Mouse (Mus musculus) right cerebral cortex, postnatal 10 days (tissue): Measurements from ENCODE around the gene Rap2c.

ENCODE experiments used
- DNase-seq, 2 experiments: peaks; one replicate each; pipeline ENCODE4 v3.0.0; 2021; ENCODE audit warnings: low spot score in 2 of 2

Gene Rap2c

DNA sequence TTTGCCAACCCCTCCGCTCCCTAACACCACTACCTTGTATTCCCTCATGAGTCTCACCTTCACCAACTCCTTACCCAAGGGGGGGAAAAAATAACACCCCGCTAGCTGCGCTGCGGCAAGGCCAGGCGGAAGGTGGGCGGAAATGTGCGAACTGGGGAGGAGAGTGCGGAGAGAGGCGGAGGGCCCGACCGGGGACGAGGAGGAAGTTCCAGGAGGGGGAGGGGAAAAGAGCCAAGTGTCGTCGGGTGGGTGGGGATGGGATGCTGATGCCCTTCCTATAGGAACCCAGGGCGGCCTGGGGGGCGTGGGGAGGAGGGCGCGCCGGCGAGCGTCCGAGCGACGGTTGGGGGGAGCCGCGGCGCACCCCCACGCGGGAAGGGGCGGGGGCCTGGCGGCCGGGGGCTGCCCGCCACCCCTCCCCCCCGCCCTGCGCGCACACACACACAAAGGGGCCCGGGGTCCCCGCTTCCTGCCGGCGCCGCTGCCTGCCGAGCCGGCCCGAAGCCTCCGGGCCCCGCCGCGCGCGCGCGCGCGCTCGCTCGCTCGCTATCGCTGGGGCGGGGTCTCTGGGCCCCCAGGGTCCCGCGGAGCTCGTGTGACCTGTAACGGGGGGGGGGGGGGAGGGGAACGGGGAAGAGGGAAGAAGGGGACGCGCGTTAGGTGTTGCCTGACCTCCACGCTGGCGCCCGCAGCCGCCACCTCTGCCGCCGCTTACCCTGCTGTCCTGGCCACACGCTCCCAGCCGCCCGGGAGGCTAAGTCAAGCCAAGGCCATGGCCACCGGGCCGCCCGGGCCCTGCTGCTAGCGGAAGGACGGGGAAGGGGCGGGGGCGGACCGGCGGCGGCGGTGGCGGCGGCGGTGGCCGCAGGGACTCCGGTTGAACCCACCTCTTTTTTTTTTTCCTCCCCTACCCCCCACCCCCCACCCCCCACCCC lies at the start of gene Rap2c:
Gene Rap2c (minus strand): TSS at position 168 of the 935 bp plus-strand sequence.
- DNase-seq: peak; percentile 51 to 60

DNA sequence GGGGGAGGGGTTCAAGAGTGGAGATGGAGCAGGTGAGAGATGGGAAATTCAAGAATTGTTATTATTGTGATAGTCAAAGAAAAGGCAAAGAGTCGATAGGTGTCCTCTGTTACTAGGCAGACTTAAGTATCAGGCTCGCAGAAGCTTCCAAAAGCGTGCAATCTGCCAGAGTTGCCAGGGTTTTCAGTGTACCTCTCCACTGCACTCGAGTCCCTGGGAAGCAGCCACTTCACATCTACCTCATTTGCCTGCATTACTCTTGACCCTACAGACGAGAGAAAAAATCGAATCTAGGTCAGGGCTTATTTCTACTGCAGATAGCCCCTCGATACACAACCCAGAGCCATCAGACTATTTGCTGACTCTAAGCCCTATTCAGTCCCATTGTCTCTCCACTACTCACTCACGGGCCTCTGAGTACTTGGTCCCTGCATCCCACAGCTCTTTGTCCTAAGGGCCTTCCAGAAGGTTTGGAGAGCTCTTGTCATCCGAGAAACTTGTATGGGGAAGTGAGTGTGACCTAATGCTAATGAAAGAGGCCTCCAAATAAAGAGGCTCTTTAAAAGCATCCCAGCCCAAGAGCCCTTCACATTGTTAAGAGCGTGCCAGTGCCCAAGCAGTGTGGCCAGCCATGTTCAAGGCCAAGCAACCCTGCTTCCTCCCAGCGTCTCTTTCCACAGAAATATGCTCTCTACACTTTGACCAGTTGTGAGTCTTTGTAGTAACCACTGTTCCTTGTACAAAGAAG lies 48.9 kb upstream of the Rap2c start:
- no peak for DNase-seq

DNA sequence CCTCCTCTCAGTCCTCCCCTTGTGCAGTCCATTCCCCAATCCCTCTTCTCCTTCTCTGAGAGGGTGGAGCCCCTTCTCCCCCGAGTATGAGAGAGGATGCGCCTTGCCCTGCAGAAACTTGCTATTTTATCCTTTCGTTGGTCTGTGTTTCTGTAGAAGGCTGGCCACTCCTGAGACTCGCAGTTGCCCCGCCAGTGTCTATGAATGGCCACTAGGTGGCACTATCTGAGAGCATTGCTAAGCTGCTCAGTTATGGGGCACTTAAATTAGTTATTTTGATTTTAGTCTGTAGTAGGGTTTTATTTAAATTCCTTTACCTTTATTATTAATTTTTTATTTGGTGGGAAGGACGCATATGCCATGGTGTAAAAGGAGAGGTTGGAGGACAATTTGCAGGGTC lies 48.0 kb upstream of the Rap2c start:
- peak; percentile 29 to 61 for DNase-seq

DNA sequence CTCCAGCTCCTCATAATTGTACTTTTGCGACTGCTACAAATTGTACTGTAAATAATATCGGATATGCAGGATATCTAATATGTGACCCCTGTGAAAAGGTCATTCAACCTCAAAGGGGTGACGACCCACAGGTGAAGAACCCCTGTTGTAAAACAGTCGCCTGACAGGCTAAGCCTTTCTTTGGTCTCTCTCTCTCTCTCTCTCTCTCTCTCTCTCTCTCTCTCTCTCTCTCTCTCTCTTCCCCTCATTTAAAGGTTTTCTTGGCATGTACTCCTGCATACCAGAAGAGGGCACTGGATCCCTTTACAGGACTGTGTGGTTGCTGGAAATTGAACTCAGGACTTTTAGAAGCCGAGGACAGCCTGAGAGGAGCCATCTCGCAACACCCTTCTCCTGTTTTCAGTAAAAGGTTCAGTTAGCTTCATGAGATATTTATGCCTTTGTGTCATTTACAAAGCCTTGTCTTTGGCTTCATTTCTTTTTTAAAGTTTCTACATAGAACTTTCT lies 47.4 kb upstream of the Rap2c start:
- no peak for DNase-seq

DNA sequence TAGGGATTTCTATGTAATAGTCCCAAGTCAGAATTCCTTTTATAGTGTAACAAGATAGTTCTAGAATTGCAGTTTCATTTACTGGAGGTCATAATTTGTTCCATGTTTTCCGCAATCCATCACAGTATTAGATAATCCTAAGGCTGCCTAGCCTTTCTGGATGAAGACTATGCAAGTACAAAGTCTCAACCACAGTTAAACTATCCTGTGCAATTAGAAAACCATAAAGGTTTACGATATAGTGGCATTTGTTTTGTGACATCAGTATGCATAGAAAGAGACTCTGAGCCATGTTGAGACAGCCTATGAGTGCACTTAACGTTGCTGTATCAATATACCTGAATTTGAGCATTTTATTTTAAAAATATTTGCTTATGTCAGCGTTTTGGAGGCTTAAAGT lies 42.4 kb upstream of the Rap2c start:
- no peak for DNase-seq

DNA sequence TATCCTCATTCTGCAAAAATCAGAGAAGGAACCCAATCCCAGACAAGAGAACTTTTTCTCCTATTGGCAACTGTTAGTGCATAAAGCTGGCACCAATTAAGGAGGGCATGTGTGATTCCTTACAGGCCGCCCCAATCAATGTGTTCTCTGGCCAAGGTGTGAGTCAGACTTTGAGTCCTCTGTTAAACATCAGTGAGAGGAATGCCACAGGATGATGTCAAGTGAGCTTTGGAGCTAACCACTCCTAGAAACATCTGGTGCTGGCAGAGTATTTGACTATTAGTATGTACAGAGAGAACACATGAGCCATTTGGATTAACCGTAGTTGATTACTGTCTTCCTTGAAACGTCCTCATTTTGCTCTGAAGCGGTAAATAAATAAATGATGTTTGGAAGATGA lies 40.9 kb upstream of the Rap2c start:
- DNase-seq: no peak

DNA sequence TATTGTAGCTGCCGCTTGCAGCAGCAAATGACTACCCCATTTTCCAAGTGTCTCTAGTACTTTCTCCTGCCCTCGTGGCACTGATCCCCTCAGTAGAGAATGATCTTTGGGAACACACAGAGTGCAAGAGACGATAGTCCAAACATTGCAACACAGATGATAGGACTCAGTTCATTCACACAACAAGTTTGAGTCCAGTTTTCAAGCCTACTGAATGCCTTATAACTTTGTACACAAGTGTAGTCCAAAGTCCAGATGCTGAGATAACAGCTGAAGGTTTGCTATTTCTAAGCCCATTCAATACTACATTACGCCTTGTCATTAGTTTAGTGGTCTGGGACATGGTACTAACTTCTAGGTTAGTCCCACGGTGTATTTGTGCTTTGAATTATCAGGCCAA lies 40.5 kb upstream of the Rap2c start:
- no peak for DNase-seq

DNA sequence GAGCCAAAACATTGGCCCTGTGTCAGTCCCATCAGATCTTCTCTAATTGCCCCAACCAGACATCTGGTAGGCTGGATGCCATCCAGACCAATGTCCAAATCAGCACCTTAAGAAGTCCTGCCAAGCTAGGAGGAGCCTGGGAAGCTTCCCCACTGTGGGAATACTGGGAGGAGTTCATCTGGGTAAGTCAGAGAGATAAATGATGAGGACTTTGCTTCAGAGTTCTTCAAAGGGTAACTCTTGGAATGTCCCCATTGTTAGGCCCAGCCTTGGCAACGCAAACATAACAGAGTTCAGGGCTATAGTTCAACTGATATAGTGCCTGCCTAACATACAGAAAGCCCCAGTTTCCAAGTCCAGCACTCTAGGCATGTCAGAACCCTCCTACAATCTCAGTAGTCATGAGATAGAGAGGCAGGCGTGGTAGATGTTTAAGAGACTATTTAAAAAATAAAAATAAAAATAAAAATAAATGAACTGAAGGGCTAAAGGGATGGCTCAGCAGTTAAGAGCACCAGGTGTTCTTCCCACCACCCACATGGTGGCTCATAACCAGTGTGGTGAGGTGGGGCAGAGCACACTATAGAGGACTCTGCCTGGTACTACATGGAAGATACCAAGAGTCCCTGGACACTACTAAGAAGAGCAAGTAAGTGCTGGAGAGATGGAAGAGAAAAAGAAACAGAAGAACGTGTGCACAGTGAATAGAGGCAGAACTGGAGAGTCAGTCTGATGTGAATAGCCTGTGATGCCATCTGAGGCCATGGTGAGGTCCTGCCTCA lies 34.1 kb upstream of the Rap2c start:
- DNase-seq: no peak

DNA sequence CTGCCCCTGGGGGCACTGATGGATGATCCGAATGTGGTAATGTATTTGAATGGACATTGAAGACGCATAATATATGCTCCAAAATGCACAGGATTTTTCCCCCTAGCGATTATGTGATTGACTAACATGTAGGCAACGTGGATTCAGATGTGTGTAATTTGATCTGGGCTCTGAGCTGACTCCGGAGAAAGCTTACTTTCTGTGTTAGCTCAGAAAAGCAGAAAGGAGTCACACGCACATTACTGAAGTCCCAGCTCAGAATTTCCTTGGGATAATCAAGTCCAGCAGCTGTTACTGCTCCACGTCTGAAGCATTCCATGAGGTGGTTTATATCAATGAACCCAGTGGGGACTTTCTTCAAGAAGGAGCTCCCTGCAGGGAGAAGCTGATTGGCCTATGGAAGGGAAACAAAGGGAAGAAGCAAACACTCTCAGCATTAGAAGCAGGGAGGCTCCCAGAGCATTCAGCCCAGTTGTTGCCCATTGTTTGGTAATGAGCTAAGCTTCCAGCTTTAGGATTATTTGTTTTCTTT lies 17.9 kb upstream of the Rap2c start:
- DNase-seq: no peak

DNA sequence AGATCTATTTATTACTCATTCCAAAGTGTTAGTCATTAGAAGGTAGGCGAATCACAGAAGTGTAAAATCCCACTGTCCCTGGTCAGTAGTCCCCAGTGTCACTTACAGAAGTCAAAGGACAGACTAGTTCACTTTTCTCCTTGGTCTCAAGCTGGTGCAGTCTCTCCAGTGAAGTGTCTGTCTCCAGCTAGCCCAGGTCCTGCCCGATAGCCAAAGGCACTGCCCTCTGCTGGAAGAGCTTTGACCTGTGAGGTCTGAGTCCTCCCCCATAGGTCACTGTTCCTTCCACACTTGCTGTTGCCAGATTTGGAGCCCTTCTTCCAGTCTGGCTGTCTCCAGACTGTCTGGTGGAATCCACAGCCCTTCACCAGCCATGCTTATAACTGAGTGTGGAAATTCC lies 2.1 kb upstream of the Rap2c start:
- DNase-seq: peak; percentile 19 to 25

DNA sequence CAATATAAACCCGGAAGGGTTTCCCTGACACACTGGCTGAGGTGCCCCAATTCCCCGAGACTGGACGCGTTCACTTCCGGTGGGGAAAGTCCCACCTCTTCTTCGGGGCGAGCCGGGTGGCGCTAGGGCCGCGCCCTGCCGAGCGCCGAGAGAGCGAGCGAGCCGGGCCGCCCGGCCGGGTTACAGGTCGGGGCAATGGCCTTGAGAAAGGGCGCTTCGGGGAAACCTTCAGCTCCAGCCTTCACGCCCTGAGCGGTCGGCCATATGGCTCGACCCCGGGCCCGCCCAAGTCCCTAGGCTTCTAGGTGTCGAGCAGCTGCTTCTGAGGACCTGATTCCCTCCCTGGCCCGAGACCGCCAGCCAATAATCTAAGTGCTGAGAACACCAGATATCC lies 965 bp upstream of the Rap2c start:
- peak; percentile 72 to 74 for DNase-seq

DNA sequence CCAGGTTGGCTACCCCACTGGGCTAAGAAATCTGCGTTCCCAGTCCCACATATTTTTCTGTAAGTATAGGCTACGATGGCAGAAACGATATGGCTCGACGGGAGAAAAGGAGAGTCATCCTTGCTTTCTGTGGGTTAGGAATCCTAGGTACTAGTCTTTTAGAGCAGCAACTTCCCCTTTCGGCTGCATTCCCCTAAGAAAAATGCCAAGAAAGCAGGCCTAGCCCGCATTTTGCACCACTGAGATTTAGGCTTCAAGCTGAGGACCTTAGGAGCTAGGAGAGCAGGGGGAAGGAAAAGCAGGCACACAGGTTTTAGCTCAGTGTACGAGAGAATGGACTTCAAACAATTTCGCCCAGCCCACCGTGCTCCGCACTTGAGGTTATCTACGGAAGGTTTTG lies 892 bp downstream of the Rap2c start:
- DNase-seq: peak in 1 of 2 experiments; percentile 18

DNA sequence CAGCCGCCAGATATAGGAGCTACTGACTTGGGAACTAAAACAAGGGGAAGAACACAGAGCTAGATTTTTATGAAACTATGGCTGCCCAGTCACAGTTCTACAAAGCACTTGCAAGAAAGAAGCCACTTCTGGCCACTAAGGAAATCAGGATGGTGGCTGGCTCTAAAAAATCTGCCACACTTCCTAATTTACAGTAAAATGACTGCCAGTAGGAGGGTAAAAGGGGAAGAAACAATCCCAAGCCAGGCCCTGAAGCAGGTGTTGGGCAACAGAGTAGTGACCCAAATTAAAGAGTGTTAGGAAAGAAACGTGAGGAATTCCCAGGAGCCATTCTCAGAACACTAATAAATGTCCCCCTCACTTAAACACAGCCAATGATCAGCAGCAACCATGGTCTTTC lies 5.5 kb downstream of the Rap2c start:
- no peak for DNase-seq

DNA sequence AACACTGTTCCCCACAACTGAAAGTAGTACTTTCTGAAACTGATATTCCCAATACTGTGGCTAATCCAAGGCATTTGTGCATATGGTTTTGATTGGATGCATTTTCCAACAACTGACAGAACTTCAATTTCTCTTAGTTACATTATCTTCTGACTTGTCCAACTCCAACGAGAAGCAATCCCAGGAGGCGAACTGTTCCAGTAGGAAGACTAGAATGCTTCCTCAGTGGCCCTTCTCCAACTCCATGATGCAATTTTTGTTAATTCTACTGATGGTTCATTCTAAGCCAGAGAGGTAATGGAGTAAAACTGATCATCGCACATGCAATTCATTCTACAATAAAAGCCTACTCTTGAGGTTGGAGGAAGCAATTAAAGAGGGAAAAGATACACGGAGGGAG lies 7.5 kb downstream of the Rap2c start:
- no peak for DNase-seq

DNA sequence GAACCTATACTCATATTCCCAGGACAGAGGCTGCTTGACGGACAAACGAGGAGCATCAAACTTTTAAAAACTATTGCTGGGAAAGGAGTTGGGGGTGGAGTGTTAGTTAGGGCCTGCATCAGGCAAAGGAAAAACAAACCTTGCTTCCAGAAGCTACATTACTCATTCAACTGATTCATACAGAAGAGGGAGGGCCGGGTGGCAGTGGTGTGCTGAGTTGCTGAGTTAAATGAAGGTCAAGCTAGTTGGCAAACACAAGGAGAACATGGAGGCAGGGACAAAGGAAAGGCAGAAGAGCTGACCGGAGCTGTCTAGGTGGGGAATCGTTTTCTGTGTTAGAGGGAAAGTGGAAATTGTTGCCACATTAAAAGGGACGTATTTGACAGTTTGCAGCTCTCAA lies 17.0 kb downstream of the Rap2c start:
- no peak for DNase-seq

DNA sequence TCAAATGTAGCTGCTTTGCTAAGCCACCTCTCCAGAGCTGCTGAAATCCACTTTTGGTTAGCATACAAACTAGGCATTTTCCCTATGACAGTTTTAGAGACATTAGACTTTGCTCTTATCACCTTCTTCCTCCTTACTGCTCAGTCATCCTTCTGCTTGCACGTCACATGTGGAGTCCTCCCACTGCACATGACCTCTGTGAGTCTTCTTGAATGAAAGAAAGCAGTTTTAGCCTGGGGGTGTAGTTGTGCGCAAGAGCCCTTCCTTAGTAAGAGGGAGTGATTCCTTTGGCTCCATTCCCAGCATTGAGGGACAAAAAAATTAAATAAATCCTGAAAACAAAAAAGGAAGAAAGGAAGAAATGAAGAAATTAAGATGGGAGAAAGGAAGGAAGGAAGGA lies 22.5 kb downstream of the Rap2c start:
- DNase-seq: no peak

DNA sequence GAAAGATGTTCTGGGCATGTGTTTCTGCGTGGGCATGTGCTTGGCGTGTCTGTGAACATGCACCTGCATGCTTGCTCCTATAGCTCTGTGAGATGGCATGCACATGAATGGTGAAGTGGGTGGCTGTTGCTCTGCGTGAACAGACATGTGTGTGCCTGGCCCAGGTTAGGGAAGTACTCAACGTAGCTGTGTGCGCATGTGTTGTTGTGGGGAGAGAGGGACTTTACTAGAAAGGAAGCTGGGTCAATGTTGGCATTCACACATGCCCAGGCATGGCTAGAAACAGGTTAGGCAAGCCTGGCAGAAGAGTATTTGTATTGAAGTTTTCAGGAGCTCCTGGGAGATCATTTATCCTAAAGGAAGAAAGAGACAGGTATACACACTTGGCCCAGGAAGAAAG lies 26.5 kb downstream of the Rap2c start:
- no peak for DNase-seq

DNA sequence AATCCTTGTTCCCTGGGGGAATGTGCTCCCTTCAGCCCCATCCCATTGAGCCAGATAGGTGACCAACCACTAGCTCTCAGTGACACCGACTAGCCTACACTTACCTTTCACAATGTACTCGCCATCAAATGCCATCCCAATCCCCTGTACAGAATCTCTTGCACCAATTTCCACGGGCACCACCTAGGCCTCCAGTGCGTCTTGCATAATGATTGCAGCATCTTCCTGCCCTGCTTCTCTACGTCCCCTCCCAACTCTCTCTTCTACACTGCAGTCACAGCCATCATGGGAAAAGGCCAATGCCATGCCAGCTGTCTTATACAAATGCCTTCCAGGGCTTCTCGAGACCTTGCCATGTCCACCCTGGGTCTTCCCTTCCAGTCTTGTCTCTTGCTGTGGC lies 27.9 kb downstream of the Rap2c start:
- no peak for DNase-seq

DNA sequence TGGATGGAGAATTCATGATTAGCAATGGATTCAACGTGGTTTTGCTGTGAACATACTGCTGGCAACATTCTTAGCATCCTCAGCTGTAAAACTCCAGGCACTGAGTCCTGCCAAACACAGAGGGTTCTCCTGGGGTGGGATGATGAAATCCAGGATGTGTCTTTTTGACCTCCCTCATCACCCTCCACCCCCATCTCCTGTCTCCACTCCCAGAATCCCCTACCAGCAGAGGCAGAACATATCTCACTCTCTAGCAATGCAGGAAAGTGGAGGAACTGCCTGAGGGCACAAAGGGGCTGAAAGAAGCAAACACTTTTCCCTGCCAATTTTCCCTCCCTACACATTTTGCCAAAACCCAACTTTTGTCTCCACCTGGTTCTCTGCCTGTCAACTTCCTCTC lies 29.2 kb downstream of the Rap2c start:
- DNase-seq: no peak

DNA sequence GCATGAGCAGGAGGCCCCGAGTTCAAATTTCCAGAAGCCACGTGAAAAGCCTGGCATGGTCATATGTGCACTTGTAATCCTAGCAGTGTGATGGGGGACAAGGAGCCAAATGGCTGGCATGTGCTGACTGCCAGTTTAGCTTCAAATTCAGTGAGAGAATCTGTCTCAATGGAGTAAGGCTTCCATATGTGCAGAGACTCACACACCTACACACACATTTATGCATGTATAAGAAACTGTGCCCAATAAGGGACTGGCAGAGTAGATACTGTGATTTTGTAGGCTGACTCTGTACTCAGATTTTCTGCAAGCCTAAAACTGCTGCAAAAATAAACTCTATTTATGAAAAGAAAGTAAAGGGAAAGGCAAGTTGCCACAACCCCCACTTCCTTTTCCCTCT lies 39.4 kb downstream of the Rap2c start:
- peak; percentile 20 to 45 for DNase-seq

DNA sequence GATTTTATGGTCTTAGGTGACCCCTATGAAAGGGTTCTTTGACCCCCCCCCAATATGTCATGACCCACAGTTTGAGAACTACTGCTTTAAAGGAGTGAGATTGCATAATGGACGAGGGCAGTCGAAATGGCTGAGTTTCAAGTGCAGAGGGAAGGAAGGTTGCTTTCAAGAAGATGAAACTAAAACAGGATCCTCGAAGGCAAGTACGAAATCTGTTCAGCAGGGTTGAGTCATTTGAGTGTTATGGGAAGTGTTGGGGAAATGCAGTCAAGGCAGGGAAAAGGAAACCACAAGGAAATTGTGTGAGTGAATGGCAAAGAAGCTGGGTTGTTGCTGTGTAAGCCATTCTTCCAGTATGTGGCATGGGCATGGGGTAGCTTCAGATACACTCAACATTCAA lies 45.7 kb downstream of the Rap2c start:
- no peak for DNase-seq

DNA sequence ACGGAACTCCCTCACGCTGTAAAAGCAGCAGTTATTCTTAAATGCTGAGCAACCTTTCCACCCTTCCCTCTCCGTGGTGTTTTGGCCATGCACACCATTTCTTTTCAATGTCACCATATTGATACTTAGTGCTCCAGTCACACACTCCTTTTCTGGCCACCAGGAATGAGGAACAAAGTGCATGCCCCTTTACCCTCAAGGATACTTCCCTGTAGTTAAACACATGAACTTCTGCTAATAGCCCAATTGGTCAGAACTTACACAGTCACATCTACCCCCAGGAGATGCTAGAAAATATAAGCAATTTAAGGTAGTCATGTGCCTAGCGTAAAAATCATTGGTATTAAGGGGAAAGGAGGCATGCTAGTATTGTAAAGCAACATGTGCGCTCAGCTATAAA lies 47.9 kb downstream of the Rap2c start:
- DNase-seq: no peak
